Mouse (Mus musculus): ENCODE measurements around the gene Rere.

GRCm38 (mm10) chr4:150260111-150260510 lies 21.3 kb upstream of the Rere start:
- TF ChIP-seq POLR2A (IDR thresholded peaks at IDR 0.05; ENCODE audit: borderline replicate concordance, extremely low read depth, low read depth, low read length) (no peak), CTCF (IDR thresholded peaks at IDR 0.05; ENCODE audit: insufficient read depth, low read length) (no peak)
